Mouse (Mus musculus): ENCODE measurements around the gene Arl3. TPM values are rescaled to one million over a fixed set of nuclear protein-coding genes. Genes with fewer than 3 reads are reported as not detected.
A peak's percentile ranks its signal among the peaks of the same experiment; 100 is the strongest.

Arl3 gene
- polyA plus RNA-seq, 1 experiment = 180 TPM

DNA sequence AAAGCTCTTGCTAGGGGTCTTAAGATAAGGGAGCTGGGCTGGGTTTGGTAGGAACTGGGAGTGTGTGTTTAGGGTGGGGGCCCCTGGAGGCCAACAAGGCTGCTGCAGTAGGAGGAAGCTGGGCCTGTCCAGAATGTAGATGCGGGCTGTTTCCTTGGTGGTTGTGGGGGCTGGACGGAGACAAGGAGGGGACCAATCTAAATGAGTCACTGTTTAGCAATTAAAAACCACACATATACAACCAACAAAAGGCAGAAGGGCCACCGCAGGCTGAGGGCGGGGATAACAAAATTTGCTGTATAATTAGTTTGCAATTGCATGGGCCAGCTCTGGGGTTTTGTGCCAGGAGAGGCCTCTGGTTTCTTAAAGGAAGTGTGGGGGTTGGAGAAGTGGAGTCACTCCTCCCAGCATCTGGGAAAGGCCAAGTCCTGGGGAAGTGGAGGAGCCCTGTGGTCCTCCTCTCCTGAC, 68.9 kb downstream of the Arl3 start:
- TF ChIP-seq POLR2A (IDR thresholded peaks at IDR 0.05; ENCODE audit: borderline replicate concordance, extremely low read depth, insufficient read depth, insufficient read length, poor library complexity, severe bottlenecking) (no peak), CTCF (IDR thresholded peaks at IDR 0.05; ENCODE audit: borderline replicate concordance, extremely low read depth, insufficient read depth, insufficient read length) (peak; percentile 35; the same call in 1 of the 2 replicates)
- DNase-seq (ENCODE audit: low read depth) = peak; percentile 75

DNA sequence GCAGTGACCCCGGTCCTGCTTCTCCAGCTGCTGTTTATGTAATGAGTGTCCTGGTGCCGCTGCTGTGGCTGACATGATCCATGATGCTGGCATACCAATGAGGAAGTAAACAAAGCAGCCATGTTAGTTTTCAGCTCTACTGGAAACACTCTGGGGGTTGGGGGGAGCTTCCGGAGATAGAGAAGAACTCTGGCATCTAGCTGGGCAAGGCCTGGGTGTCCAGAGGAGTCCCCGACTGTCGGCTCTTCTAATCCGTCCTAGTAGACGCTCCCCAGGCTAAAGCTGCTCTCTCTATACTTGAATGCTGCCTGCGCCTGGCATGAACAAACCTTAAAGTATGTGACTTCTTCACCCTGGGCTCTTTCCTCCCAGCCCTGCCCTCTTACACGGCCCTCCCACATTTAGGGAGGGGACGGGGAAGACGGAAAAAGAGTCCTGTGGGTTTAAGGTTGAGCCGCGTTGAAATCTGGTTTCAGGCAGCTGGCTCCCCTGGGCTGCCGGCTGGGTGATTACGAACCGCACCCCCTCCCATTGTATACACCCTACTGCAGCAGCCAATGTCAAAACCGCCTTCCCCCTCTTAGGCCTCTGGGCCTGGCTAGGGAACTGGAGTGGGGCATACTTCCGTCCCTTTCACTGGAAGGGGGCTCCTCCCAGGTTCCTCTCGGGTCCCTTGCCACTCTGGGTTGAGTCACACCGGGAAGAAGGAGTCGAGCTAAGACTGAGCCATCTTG, 69.5 kb downstream of the Arl3 start:
- DNase-seq (ENCODE audit: low read depth) = peak; percentile 89
- TF ChIP-seq POLR2A (IDR thresholded peaks at IDR 0.05; ENCODE audit: borderline replicate concordance, extremely low read depth, insufficient read depth, insufficient read length, poor library complexity, severe bottlenecking) = no peak
- TF ChIP-seq CTCF (IDR thresholded peaks at IDR 0.05; ENCODE audit: borderline replicate concordance, extremely low read depth, insufficient read depth, insufficient read length) = no peak

DNA sequence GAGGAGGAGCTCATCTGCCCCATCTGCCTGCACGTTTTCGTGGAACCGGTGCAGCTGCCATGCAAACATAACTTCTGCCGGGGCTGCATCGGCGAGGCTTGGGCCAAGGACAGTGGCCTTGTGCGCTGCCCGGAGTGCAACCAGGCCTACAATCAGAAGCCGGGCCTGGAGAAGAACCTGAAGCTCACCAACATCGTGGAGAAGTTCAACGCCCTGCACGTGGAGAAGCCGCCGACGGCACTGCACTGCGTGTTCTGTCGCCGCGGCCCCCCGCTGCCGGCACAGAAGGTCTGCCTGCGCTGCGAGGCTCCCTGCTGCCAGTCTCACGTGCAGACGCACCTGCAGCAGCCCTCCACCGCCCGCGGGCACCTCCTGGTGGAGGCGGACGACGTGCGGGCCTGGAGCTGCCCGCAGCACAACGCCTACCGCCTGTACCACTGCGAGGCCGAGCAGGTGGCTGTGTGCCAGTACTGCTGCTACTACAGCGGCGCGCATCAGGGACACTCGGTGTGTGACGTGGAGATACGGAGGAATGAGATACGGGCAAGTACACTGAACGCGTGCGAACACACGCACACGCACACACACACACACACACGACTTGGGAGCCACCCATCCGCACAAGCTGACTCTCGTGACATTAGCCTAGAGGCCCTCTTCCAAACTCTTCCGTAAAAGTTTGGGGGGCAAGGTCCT, 70.4 kb downstream of the Arl3 start:
- TF ChIP-seq POLR2A (IDR thresholded peaks at IDR 0.05; ENCODE audit: borderline replicate concordance, extremely low read depth, insufficient read depth, insufficient read length, poor library complexity, severe bottlenecking) = no peak
- TF ChIP-seq CTCF (IDR thresholded peaks at IDR 0.05; ENCODE audit: borderline replicate concordance, extremely low read depth, insufficient read depth, insufficient read length) = peak; percentile 51; the same call in 1 of the 2 replicates
- DNase-seq (ENCODE audit: low read depth) = peak; percentile 91

DNA sequence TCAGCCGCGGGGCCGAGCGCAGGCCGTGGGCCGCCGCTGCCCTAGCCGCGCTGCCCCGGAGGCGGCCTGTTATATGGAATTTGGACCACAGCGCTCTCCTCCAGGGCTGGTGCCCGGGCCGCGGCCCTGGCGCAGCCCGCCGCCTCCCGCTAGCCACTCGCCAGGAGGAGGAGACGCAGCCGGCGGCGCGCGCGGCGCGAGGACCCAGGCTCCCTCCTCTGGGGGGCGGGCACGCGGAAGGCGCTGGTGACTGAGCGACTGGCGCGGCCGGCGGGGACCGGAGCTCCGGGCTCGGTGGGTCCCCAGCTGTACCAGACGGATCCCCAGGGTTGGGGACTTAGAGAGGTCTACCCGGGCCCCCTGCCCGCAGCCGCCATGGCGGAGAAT, 70.9 kb downstream of the Arl3 start:
- TF ChIP-seq CTCF (IDR thresholded peaks at IDR 0.05; ENCODE audit: borderline replicate concordance, extremely low read depth, insufficient read depth, insufficient read length) (no peak), POLR2A (IDR thresholded peaks at IDR 0.05; ENCODE audit: borderline replicate concordance, extremely low read depth, insufficient read depth, insufficient read length, poor library complexity, severe bottlenecking) (0 out of 2 replicates have a peak, but pooled peaks have one; percentile 10)
- peak; percentile 71 for DNase-seq (ENCODE audit: low read depth)

DNA sequence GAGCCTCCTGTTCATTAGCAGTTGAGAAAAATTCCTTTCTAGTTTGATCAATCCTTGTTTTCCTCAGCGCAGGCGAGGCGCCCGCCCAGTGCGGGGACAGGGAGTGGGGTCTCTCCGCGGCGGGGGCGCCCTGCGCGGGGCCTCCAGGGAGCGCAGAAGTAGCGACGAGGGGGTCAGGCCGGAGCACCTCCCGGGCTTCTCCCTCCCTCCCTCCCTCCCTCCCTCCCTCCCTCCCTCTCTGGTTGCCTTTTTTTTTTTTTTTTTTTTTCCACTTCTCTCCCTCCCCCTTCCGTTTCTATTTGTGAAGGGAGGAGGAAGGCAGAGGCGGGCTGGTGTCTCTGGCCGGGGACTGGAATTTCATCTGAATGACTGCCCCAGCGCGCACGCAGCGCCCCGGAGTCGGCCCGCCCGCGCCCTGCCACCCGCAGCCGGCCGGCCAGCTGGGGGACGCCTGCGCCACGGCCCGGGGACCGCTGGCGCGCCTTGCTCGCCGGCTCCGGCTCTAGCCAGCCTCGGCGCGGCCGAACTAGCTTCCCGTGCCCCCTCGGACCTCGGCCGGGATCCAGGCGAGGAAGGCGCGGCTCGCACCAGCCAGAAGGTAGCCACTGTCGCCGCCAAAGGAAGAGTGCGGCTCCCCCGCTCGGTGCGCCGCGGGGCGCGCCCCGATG, 71.5 kb downstream of the Arl3 start, which contains the start of gene Trim8:
TSS of gene Trim8 (plus strand) at position 302 of the 668 bp plus-strand sequence.
- peak; percentile 94 for DNase-seq (ENCODE audit: low read depth)
- TF ChIP-seq CTCF (IDR thresholded peaks at IDR 0.05; ENCODE audit: borderline replicate concordance, extremely low read depth, insufficient read depth, insufficient read length) (no peak), POLR2A (IDR thresholded peaks at IDR 0.05; ENCODE audit: borderline replicate concordance, extremely low read depth, insufficient read depth, insufficient read length, poor library complexity, severe bottlenecking) (peak; percentile 38; the same call in 1 of the 2 replicates)

- TF ChIP-seq CTCF (IDR thresholded peaks at IDR 0.05; ENCODE audit: borderline replicate concordance, extremely low read depth, insufficient read depth, insufficient read length) (no peak), POLR2A (IDR thresholded peaks at IDR 0.05; ENCODE audit: borderline replicate concordance, extremely low read depth, insufficient read depth, insufficient read length, poor library complexity, severe bottlenecking) (peak; percentile 50)
- DNase-seq (ENCODE audit: low read depth) = peak; percentile 89
Measured at GRCm38 (mm10) chr19:46500581-46501341, 72.2 kb downstream of the Arl3 start.

GRCm38 (mm10) chr19:46499836-46500580, 73.0 kb downstream of the Arl3 start:
- TF ChIP-seq CTCF (IDR thresholded peaks at IDR 0.05; ENCODE audit: borderline replicate concordance, extremely low read depth, insufficient read depth, insufficient read length) (no peak), POLR2A (IDR thresholded peaks at IDR 0.05; ENCODE audit: borderline replicate concordance, extremely low read depth, insufficient read depth, insufficient read length, poor library complexity, severe bottlenecking) (no peak; the same call in 1 of the 2 replicates)
- DNase-seq (ENCODE audit: low read depth) = peak; percentile 100

DNA sequence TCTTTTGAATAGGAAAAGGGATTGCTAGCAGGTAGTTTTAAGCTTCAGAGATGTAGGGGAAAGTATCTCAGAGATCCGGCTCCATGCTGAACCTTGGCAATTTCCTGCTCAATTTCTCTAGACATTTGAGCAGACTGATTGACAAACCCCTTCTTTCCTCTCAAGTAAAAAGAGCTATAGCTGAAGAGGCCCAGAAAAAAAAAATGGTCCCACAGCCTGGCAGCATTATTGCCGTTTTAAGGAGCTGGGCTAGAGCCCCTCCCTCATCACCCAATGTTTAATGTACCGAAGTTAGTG, 73.5 kb downstream of the Arl3 start:
- no peak for TF ChIP-seq POLR2A (IDR thresholded peaks at IDR 0.05; ENCODE audit: borderline replicate concordance, extremely low read depth, insufficient read depth, insufficient read length, poor library complexity, severe bottlenecking)
- no peak for TF ChIP-seq CTCF (IDR thresholded peaks at IDR 0.05; ENCODE audit: borderline replicate concordance, extremely low read depth, insufficient read depth, insufficient read length)

GRCm38 (mm10) chr19:46497230-46497629, 75.8 kb downstream of the Arl3 start:
- DNase-seq (ENCODE audit: low read depth) = no peak
- no peak for TF ChIP-seq CTCF (IDR thresholded peaks at IDR 0.05; ENCODE audit: borderline replicate concordance, extremely low read depth, insufficient read depth, insufficient read length)
- no peak for TF ChIP-seq POLR2A (IDR thresholded peaks at IDR 0.05; ENCODE audit: borderline replicate concordance, extremely low read depth, insufficient read depth, insufficient read length, poor library complexity, severe bottlenecking)

More for the DNA sequence above, 73.5 kb downstream of the Arl3 start:
- DNase-seq (ENCODE audit: low read depth) = no peak

- no peak for TF ChIP-seq POLR2A (IDR thresholded peaks at IDR 0.05; ENCODE audit: borderline replicate concordance, extremely low read depth, insufficient read depth, insufficient read length, poor library complexity, severe bottlenecking)
- no peak for TF ChIP-seq CTCF (IDR thresholded peaks at IDR 0.05; ENCODE audit: borderline replicate concordance, extremely low read depth, insufficient read depth, insufficient read length)
- DNase-seq (ENCODE audit: low read depth) = no peak
Measured at GRCm38 (mm10) chr19:46495136-46495535, 77.9 kb downstream of the Arl3 start.
